Mouse (Mus musculus) midbrain, embryonic 10.5 days (tissue): ENCODE measurements at regions not wholly inside any gene's neighbourhood (a gene's known extent, or its start where the extent isn't known, plus 50 kb on each side); places are given as distances from the start of the nearest gene placed in this dataset.

Experiments used
- DNase-seq: peaks from one replicate; pipeline ENCODE4 v3.0.0-alpha.2; 2017; ENCODE audit warnings: low spot score
- H3K27ac ChIP-seq: fragments of 300-500 bp; sonication (generic); replicated peaks from 2 replicates; pipeline ENCODE4 v1.5.1; 2016; ENCODE audit warnings: mild to moderate bottlenecking
- H3K27me3 ChIP-seq: fragments of 300-500 bp; sonication (generic); 2 replicates; pipeline ENCODE4 v1.6.1; 2016; ENCODE audit warnings: low read depth, mild to moderate bottlenecking; ENCODE audit not compliant: poor library complexity, severe bottlenecking
- H3K36me3 ChIP-seq: fragments of 300-500 bp; sonication (generic); 2 replicates; pipeline ENCODE4 v1.6.1; 2016; ENCODE audit warnings: mild to moderate bottlenecking, moderate library complexity
- H3K4me1 ChIP-seq: fragments of 300-500 bp; sonication (generic); 2 replicates; pipeline ENCODE4 v1.6.1; 2016
- H3K4me3 ChIP-seq: fragments of 300-500 bp; sonication (generic); 2 replicates; pipeline ENCODE4 v1.5.1; 2016; ENCODE audit warnings: mild to moderate bottlenecking, moderate library complexity
- H3K9me3 ChIP-seq: fragments of 300-500 bp; sonication (generic); replicated peaks from 2 replicates; pipeline ENCODE4 v1.6.1; 2016; ENCODE audit warnings: mild to moderate bottlenecking
- WGBS: fragments of 180-500 bp; shearing (Covaris S2); methylation state at CpG from one replicate; pipeline ENCODE4 v1.1.7; 2016; 5-methylcytosine and 5-hydroxymethylcytosine counted together

- no peaks in the 10 kb centered on the region for H3K27me3 ChIP-seq
- H3K9me3 ChIP-seq, result no peaks in the 10 kb centered on the region
- no peak overlapping the region for H3K4me3 ChIP-seq
- no peak overlapping the region for H3K27ac ChIP-seq
- WGBS, result 35% methylated on average over 7 of the region's 7 CpGs
- no peak for DNase-seq
- H3K4me1 ChIP-seq, result peaks cover 9% of the 10 kb centered on the region
- H3K36me3 ChIP-seq, result no peaks in the 10 kb centered on the region
Observed at GRCm38 (mm10) chr1:168549807-168550435, 117.9 kb upstream of the Pbx1 start.

- 91% methylated on average over 3 of the region's 3 CpGs for WGBS
- Histone ChIP-seq H3K27me3 (no peaks in the 10 kb centered on the region), H3K9me3 (no peaks in the 10 kb centered on the region), H3K36me3 (no peaks in the 10 kb centered on the region), H3K4me3 (no peak overlapping the region), H3K27ac (no peak overlapping the region), H3K4me1 (peaks cover 9% of the 10 kb centered on the region)
- DNase-seq, result no peak
Observed at GRCm38 (mm10) chr1:168546156-168546555, 114.1 kb upstream of the Pbx1 start.

GRCm38 (mm10) chr1:168545072-168545780, 113.2 kb upstream of the Pbx1 start:
- Histone ChIP-seq H3K27ac (no peak overlapping the region), H3K36me3 (no peaks in the 10 kb centered on the region), H3K9me3 (no peaks in the 10 kb centered on the region), H3K4me1 (peaks cover 7% of the 10 kb centered on the region), H3K4me3 (no peak overlapping the region), H3K27me3 (no peaks in the 10 kb centered on the region)
- DNase-seq, result no peak
- WGBS, result 87% methylated on average over 7 of the region's 7 CpGs

- H3K27me3 ChIP-seq, result no peaks in the 10 kb centered on the region
- peaks cover 6% of the 10 kb centered on the region; the same call in 1 of the 2 replicates for H3K4me1 ChIP-seq
- no peaks in the 10 kb centered on the region for H3K9me3 ChIP-seq
- DNase-seq, result no peak
- H3K36me3 ChIP-seq, result no peaks in the 10 kb centered on the region
- no peak overlapping the region for H3K4me3 ChIP-seq
- WGBS, result 87% methylated on average over 2 of the region's 2 CpGs
- no peak overlapping the region for H3K27ac ChIP-seq
Observed at GRCm38 (mm10) chr1:168541231-168541630, 109.2 kb upstream of the Pbx1 start.

GRCm38 (mm10) chr1:168518087-168518486, 86.0 kb upstream of the Pbx1 start:
- no peak for DNase-seq
- Histone ChIP-seq H3K36me3 (no peaks in the 10 kb centered on the region), H3K4me1 (no peaks in the 10 kb centered on the region), H3K27me3 (no peaks in the 10 kb centered on the region), H3K4me3 (no peak overlapping the region), H3K27ac (no peak overlapping the region), H3K9me3 (no peaks in the 10 kb centered on the region)
- 89% methylated on average over 6 of the region's 6 CpGs for WGBS

GRCm38 (mm10) chr1:168506326-168506725, 74.3 kb upstream of the Pbx1 start:
- whole genome bisulfite sequencing, result 80% methylated on average over 1 of the region's 1 CpGs
- no peaks in the 10 kb centered on the region for H3K9me3 ChIP-seq

GRCm38 (mm10) chr1:168504773-168505172, 72.7 kb upstream of the Pbx1 start:
- Histone ChIP-seq H3K4me3 (no peak overlapping the region), H3K27me3 (no peaks in the 10 kb centered on the region), H3K27ac (no peak overlapping the region), H3K36me3 (no peaks in the 10 kb centered on the region), H3K4me1 (peaks cover 30% of the 10 kb centered on the region), H3K9me3 (no peaks in the 10 kb centered on the region)
- 89% methylated on average over 9 of the region's 9 CpGs for WGBS
- DNase-seq, result no peak

More at GRCm38 (mm10) chr1:168506326-168506725, 74.3 kb upstream of the Pbx1 start:
- no peak overlapping the region for H3K27ac ChIP-seq
- H3K4me1 ChIP-seq, result peaks cover 30% of the 10 kb centered on the region
- no peak for DNase-seq
- H3K27me3 ChIP-seq, result no peaks in the 10 kb centered on the region
- no peak overlapping the region for H3K4me3 ChIP-seq
- H3K36me3 ChIP-seq, result no peaks in the 10 kb centered on the region

GRCm38 (mm10) chr1:168502266-168502665, 70.2 kb upstream of the Pbx1 start:
- Histone ChIP-seq H3K4me3 (no peak overlapping the region), H3K27ac (no peak overlapping the region), H3K9me3 (no peaks in the 10 kb centered on the region), H3K36me3 (no peaks in the 10 kb centered on the region), H3K4me1 (peaks cover 14% of the 10 kb centered on the region), H3K27me3 (no peaks in the 10 kb centered on the region)
- 59% methylated on average over 7 of the region's 7 CpGs for WGBS
- no peak for DNase-seq

- Histone ChIP-seq H3K36me3 (no peaks in the 10 kb centered on the region), H3K27ac (no peak overlapping the region), H3K4me1 (peaks cover 14% of the 10 kb centered on the region), H3K27me3 (no peaks in the 10 kb centered on the region), H3K9me3 (no peaks in the 10 kb centered on the region), H3K4me3 (no peak overlapping the region)
- no peak for DNase-seq
- whole genome bisulfite sequencing, result 54% methylated on average over 4 of the region's 4 CpGs
Observed at GRCm38 (mm10) chr1:168501375-168502169, 69.5 kb upstream of the Pbx1 start.

GRCm38 (mm10) chr1:168497801-168498200, 65.7 kb upstream of the Pbx1 start:
- Histone ChIP-seq H3K4me3 (no peak overlapping the region), H3K4me1 (peaks cover 16% of the 10 kb centered on the region), H3K36me3 (no peaks in the 10 kb centered on the region), H3K9me3 (no peaks in the 10 kb centered on the region), H3K27ac (no peak overlapping the region), H3K27me3 (no peaks in the 10 kb centered on the region)
- DNase-seq, result no peak
- 93% methylated on average over 4 of the region's 4 CpGs for WGBS

- Histone ChIP-seq H3K27ac (no peak overlapping the region), H3K27me3 (no peaks in the 10 kb centered on the region), H3K4me1 (0 out of 2 replicates have a peak, but pooled peaks cover 5% of the 10 kb centered on the region), H3K36me3 (no peaks in the 10 kb centered on the region), H3K9me3 (no peaks in the 10 kb centered on the region), H3K4me3 (no peak overlapping the region)
- no peak for DNase-seq
- 64% methylated on average over 13 of the region's 13 CpGs for WGBS
Observed at GRCm38 (mm10) chr1:168495687-168496527, 63.8 kb upstream of the Pbx1 start.

GRCm38 (mm10) chr1:168487492-168487891, 55.4 kb upstream of the Pbx1 start:
- Histone ChIP-seq H3K4me3 (no peak overlapping the region), H3K4me1 (no peaks in the 10 kb centered on the region), H3K9me3 (no peaks in the 10 kb centered on the region), H3K36me3 (no peaks in the 10 kb centered on the region), H3K27me3 (no peaks in the 10 kb centered on the region), H3K27ac (no peak overlapping the region)
- no peak for DNase-seq
- WGBS, result 88% methylated on average over 7 of the region's 7 CpGs
